Mouse (Mus musculus) brain, embryonic 14.5 days (tissue): ENCODE data around the gene Tmem269.

ENCODE experiments used
- CTCF ChIP-seq: fragments of 200-500 bp; IDR thresholded peaks from 2 replicates; pipeline ENCODE4 v1.5.1; 2012; ENCODE audit warnings: inconsistent platforms, mild to moderate bottlenecking, moderate library complexity, borderline replicate concordance; ENCODE audit not compliant: insufficient read depth, insufficient read length; ENCODE audit errors: extremely low read depth
- POLR2A ChIP-seq: fragments of 200-500 bp; IDR thresholded peaks from 2 replicates; pipeline ENCODE4 v1.6.1; 2012; ENCODE audit warnings: mild to moderate bottlenecking, inconsistent platforms, borderline replicate concordance; ENCODE audit not compliant: poor library complexity, insufficient read depth, insufficient read length, severe bottlenecking; ENCODE audit errors: extremely low read depth

DNA sequence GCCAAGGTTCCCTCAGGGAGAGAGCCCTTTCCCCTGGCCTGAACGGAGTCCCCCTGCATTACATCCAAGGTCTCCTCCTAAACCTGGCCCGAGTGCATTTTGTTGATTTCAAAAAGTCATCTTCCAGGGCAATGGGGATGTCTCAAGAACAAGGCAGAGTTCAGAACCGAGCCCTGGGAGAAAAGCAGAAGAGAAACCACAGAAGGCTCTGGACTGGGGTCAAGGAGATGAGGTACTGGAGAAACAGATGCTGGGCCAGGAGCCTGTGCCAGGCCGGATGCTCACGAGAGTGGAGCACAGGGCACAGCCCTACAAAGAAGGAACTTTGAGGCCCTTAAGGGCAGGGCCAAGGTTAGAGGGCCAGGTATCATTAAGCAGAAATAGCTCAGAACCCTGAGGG lies 40.3 kb downstream of the Tmem269 start:
- TF ChIP-seq CTCF (no peak), POLR2A (no peak)
